Mouse (Mus musculus): ENCODE results near the gene Pfdn5. TPM values are rescaled to one million over a fixed set of nuclear protein-coding genes. Genes with fewer than 3 reads are reported as not detected.
A peak's percentile ranks its signal among the peaks of the same experiment; 100 is the strongest.
"Not testable (repeated sequence)": the region's sequence is repeated elsewhere in the genome, so short reads cannot be mapped to it uniquely, and the experiment has no call there.

Gene Pfdn5
- polyA plus RNA-seq, 1 experiment from 2014 or later: 386 TPM

DNA sequence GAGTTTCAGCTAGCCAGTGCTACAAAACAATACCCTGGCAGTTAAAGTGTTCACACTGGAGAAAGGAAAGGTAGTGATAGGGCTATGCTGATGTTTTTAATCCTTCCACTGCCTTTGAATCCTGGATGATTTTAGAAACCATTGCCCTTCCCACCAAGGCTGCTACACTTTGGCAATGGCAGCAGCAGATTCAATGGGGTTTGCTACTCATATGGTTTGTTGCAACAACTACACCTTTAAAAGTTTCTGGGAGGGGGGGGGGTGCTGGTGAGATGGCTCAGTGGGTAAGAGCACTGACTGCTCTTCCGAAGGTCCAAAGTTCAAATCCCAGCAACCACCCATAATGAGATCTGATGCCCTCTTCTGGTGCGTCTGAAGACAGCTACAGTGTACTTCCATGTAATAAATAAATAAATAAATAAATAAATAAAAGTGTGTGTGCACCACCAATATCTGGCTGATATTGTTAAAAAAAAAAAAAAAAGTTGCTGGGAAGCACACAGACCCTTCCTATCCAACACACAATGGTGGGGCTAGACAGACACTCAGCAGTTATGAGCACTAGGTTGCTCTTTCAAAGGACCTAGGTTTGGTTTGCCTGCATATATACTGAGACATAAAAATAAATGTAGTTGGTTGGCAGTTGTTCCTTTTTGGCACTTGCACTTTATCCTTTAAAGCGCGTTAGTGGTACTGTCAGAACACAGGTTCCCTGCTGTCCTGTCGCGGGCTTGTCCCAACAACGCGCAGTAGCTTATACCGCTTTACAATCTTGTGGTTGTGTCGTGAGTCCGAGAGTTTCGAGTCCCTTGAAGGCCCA is 1.1 kb upstream of the Pfdn5 start:
- Histone ChIP-seq H3K36me3 (ENCODE audit: control insufficient read depth, insufficient read depth, low read length) (peaks cover 12% of the 10 kb centered on the region), H3K4me2 (ENCODE audit: low read depth) (no peak overlapping the region), H3K27ac (ENCODE audit: low read depth, low read length) (no peak overlapping the region), H3K27me3 (ENCODE audit: control insufficient read depth, insufficient read depth, low read length) (no peaks in the 10 kb centered on the region), H3K9me3 (ENCODE audit: control insufficient read depth, low read length) (no peaks in the 10 kb centered on the region), H3K4me1 (ENCODE audit: control insufficient read depth, insufficient read depth, low read length) (peaks cover 2% of the 10 kb centered on the region; the same call in 1 of the 2 replicates), H3K9ac (ENCODE audit: low read length) (no peak overlapping the region), H3K4me3 (ENCODE audit: low read depth, low read length) (no peak overlapping the region)
- ATAC-seq (ENCODE audit: insufficient read depth, low FRiP score, low TSS enrichment): no peak
- 75% methylated on average over 12 of the region's 12 CpGs for WGBS
- DNase-seq (ENCODE audit: low spot score): no peak

DNA sequence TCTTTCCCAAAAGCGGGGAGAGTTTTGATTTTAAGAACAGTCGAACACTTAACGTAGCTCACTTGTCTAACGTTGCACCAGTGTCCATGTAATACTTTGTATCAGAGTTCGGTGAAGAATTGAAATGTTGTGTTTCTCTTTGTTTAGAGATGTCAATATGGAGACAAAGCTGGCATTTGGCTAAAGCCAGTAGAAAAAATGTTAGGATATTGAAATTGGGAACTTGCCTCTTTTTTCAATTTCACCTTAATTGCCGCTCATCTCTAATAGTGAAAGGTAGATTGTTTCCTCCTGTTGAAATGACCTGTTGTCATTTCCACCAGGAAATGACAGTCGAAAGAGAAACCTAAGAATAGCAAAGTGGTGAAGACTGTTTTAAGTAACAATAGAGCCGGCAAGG is 976 bp downstream of the Pfdn5 start:
- ATAC-seq (ENCODE audit: insufficient read depth, low FRiP score, low TSS enrichment) (no peak), DNase-seq (ENCODE audit: low spot score) (no peak)
- Histone ChIP-seq H3K27me3 (ENCODE audit: control insufficient read depth, insufficient read depth, low read length) (no peaks in the 10 kb centered on the region), H3K27ac (ENCODE audit: low read depth, low read length) (no peak overlapping the region), H3K36me3 (ENCODE audit: control insufficient read depth, insufficient read depth, low read length) (peaks cover 6% of the 10 kb centered on the region; the same call in 1 of the 2 replicates), H3K9me3 (ENCODE audit: control insufficient read depth, low read length) (no peaks in the 10 kb centered on the region), H3K4me3 (ENCODE audit: low read depth, low read length) (peak overlapping the region; percentile 82), H3K4me1 (ENCODE audit: control insufficient read depth, insufficient read depth, low read length) (peaks cover 2% of the 10 kb centered on the region), H3K9ac (ENCODE audit: low read length) (peak overlapping the region; percentile 79), H3K4me2 (ENCODE audit: low read depth) (peak overlapping the region; percentile 46)
- 74% methylated on average over 8 of the region's 8 CpGs for WGBS

DNA sequence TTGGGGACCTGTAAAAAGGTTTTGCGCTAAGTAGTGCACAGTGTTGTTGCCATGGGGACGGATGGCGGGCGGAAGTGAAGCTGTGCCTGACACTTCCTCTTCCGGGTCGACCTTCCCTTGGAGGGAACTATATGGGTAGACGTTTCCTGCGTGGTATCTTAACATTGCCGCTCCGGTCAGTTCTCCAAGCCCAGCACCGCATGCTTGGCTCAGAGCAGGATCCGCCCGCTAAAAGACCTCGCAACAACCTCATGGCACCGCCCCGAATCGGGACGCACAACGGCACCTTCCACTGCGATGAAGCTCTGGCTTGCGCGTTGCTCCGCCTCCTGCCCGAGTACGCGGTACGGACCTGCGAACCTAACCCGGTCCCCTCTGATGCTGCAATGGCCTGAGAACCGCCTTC is 5.7 kb downstream of the Pfdn5 start, which contains the start of gene Myg1:
TSS of gene Myg1 (plus strand) at position 100 of the 406 bp plus-strand sequence.
- peak within 1 kb of the TSS; percentile 78 for H3K4me3 ChIP-seq (ENCODE audit: low read depth, low read length)
- DNase-seq (ENCODE audit: low spot score) (peak; percentile 83), ATAC-seq (ENCODE audit: insufficient read depth, low FRiP score, low TSS enrichment) (peak; percentile 93)
- H3K27ac ChIP-seq (ENCODE audit: low read depth, low read length): peak within 1 kb of the TSS; percentile 54; the same call in 1 of the 2 replicates
- peak within 1 kb of the TSS; percentile 67 for H3K9ac ChIP-seq (ENCODE audit: low read length)
- H3K9me3 ChIP-seq (ENCODE audit: control insufficient read depth, low read length): no peaks in the 10 kb centered on the region
- under 1% methylated on average over 30 of the region's 30 CpGs for WGBS
- H3K4me2 ChIP-seq (ENCODE audit: low read depth): peak within 1 kb of the TSS; percentile 90
- H3K36me3 ChIP-seq (ENCODE audit: control insufficient read depth, insufficient read depth, low read length): peaks cover 16% of the 10 kb centered on the region; the same call in 1 of the 2 replicates
- no peaks in the 10 kb centered on the region for H3K27me3 ChIP-seq (ENCODE audit: control insufficient read depth, insufficient read depth, low read length)
- H3K4me1 ChIP-seq (ENCODE audit: control insufficient read depth, insufficient read depth, low read length): peaks cover 8% of the 10 kb centered on the region

DNA sequence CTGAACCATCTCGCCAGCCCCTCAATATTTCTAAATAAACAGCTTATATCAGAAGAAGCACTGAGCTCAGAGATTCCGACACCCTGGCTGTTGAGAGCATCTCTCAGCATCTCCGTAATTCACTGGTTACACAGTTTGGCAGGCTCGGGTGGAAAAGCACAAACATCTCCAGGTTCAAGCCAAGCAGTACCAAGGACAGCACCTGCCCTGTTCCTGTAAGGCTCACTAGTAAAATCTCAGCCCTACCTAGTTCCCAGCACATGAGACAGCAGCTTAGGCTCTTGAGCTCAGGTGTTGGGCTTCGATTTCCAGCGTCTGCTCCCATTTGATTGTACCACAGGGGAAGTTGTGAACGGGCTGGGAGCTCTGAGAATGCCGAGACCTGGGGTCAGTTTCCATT is 9.3 kb downstream of the Pfdn5 start:
- peaks cover 6% of the 10 kb centered on the region for H3K4me1 ChIP-seq (ENCODE audit: control insufficient read depth, insufficient read depth, low read length)
- no peaks in the 10 kb centered on the region for H3K9me3 ChIP-seq (ENCODE audit: control insufficient read depth, low read length)
- H3K27me3 ChIP-seq (ENCODE audit: control insufficient read depth, insufficient read depth, low read length): no peaks in the 10 kb centered on the region
- no peak overlapping the region for H3K27ac ChIP-seq (ENCODE audit: low read depth, low read length)
- no peak overlapping the region for H3K4me2 ChIP-seq (ENCODE audit: low read depth)
- WGBS: 89% methylated on average over 8 of the region's 8 CpGs
- ATAC-seq (ENCODE audit: insufficient read depth, low FRiP score, low TSS enrichment): no peak
- peaks cover 22% of the 10 kb centered on the region for H3K36me3 ChIP-seq (ENCODE audit: control insufficient read depth, insufficient read depth, low read length)
- no peak for DNase-seq (ENCODE audit: low spot score)
- H3K4me3 ChIP-seq (ENCODE audit: low read depth, low read length): no peak overlapping the region
- H3K9ac ChIP-seq (ENCODE audit: low read length): no peak overlapping the region

DNA sequence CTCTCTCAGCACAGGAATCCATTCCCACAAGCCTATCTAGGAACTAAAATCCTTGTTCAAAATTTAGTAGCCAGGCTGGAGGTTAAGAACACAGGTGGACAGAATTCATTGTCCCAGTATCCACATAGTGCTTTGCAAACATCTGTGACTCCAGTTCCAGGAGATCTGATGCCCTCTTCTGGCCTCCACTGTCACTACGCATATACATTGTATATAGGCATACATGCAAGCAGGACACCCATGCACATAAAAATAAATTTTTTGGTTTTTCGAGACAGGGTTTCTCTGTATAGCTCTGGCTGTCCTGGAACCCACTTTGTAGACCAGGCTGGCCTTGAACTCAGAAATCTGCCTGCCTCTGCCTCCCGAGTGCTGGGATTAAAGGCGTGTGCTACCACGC is 10.0 kb downstream of the Pfdn5 start:
- not testable (repeated sequence) for ATAC-seq (ENCODE audit: insufficient read depth, low FRiP score, low TSS enrichment); H3K4me3 ChIP-seq (ENCODE audit: low read depth, low read length); H3K4me1 ChIP-seq (ENCODE audit: control insufficient read depth, insufficient read depth, low read length); H3K27ac ChIP-seq (ENCODE audit: low read depth, low read length); H3K27me3 ChIP-seq (ENCODE audit: control insufficient read depth, insufficient read depth, low read length); H3K9me3 ChIP-seq (ENCODE audit: control insufficient read depth, low read length); DNase-seq (ENCODE audit: low spot score); H3K4me2 ChIP-seq (ENCODE audit: low read depth); H3K9ac ChIP-seq (ENCODE audit: low read length)
- H3K36me3 ChIP-seq (ENCODE audit: control insufficient read depth, insufficient read depth, low read length): peaks cover 22% of the 10 kb centered on the region
- 97% methylated on average over 5 of the region's 5 CpGs for WGBS

DNA sequence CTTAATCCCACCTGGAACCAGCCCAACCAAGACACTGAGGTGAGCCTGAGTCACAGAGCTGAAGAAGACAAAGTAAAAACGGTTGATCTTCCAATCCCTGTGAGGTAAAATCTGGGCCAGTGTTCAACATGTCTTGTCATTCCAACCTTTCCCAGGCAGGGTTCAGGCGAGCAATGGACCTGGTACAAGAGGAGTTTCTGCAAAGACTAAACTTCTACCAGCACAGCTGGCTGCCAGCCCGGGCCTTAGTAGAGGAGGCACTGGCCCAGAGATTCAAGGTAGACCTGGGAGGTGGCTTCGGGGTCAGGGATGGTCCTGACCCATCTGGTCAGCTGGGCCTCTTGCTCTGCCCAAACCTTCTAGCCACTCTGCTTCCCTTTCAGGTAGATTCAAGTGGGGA is 11.0 kb downstream of the Pfdn5 start:
- Histone ChIP-seq H3K27me3 (ENCODE audit: control insufficient read depth, insufficient read depth, low read length) (no peaks in the 10 kb centered on the region), H3K9ac (ENCODE audit: low read length) (no peak overlapping the region), H3K4me3 (ENCODE audit: low read depth, low read length) (no peak overlapping the region), H3K4me1 (ENCODE audit: control insufficient read depth, insufficient read depth, low read length) (peaks cover 5% of the 10 kb centered on the region), H3K9me3 (ENCODE audit: control insufficient read depth, low read length) (no peaks in the 10 kb centered on the region), H3K27ac (ENCODE audit: low read depth, low read length) (no peak overlapping the region), H3K36me3 (ENCODE audit: control insufficient read depth, insufficient read depth, low read length) (peaks cover 22% of the 10 kb centered on the region), H3K4me2 (ENCODE audit: low read depth) (no peak overlapping the region)
- ATAC-seq (ENCODE audit: insufficient read depth, low FRiP score, low TSS enrichment) (no peak), DNase-seq (ENCODE audit: low spot score) (no peak)
- 88% methylated on average over 4 of the region's 4 CpGs for WGBS

DNA sequence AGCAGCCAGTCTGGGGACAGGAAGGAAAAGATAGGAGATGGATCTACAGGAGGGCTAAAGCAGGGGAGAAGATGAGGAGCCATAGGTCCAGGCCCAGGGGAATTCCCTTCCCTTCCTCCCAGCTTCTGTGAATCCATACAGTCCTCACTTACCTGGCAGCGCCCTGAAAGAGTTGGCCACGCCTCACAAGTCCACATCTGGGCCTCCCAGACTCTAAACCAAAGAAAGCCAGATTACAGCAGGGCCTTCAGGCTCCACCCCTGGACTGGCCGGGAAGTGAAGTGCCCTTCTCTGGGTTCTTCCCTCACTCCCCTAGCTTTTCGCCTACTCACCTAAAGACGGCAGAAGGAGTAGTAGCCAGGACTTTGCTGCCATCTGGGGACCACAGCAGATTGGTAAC is 13.7 kb downstream of the Pfdn5 start:
- no peak for ATAC-seq (ENCODE audit: insufficient read depth, low FRiP score, low TSS enrichment)
- WGBS: 71% methylated on average over 5 of the region's 5 CpGs

DNA sequence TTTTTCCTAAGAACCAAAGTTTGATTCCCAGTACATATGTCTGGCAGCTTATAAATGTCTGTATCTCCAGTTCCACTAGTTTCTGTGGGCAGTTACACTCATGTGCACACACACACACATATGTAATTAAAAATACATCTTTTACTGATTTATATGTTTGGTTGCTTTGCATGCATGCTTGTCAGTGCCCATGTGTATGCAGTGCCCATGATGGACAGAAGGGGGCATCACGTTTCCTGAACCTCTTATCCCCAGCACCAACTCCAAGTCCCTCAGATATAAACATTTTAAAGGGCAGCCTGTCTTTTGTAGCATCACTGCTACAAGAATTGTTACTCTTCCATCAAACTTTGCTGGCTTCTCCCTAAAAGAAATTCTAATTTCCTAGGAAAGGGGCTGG is 15.7 kb downstream of the Pfdn5 start:
- ATAC-seq (ENCODE audit: insufficient read depth, low FRiP score, low TSS enrichment): no peak
- Histone ChIP-seq H3K4me2 (ENCODE audit: low read depth) (no peak overlapping the region), H3K36me3 (ENCODE audit: control insufficient read depth, insufficient read depth, low read length) (peaks cover 16% of the 10 kb centered on the region), H3K27ac (ENCODE audit: low read depth, low read length) (no peak overlapping the region), H3K9ac (ENCODE audit: low read length) (no peak overlapping the region), H3K4me1 (ENCODE audit: control insufficient read depth, insufficient read depth, low read length) (no peaks in the 10 kb centered on the region), H3K9me3 (ENCODE audit: control insufficient read depth, low read length) (no peaks in the 10 kb centered on the region), H3K27me3 (ENCODE audit: control insufficient read depth, insufficient read depth, low read length) (no peaks in the 10 kb centered on the region), H3K4me3 (ENCODE audit: low read depth, low read length) (no peak overlapping the region)
- peak; percentile 58 for DNase-seq (ENCODE audit: low spot score)
- WGBS: 2% methylated on average over 1 of the region's 1 CpGs

More for the DNA sequence above, 13.7 kb downstream of the Pfdn5 start:
- no peak overlapping the region for H3K9ac ChIP-seq (ENCODE audit: low read length)
- no peak for DNase-seq (ENCODE audit: low spot score)
- H3K4me3 ChIP-seq (ENCODE audit: low read depth, low read length): no peak overlapping the region
- no peak overlapping the region for H3K27ac ChIP-seq (ENCODE audit: low read depth, low read length)
- no peaks in the 10 kb centered on the region for H3K27me3 ChIP-seq (ENCODE audit: control insufficient read depth, insufficient read depth, low read length)
- H3K36me3 ChIP-seq (ENCODE audit: control insufficient read depth, insufficient read depth, low read length): peaks cover 18% of the 10 kb centered on the region
- no peaks in the 10 kb centered on the region for H3K9me3 ChIP-seq (ENCODE audit: control insufficient read depth, low read length)
- H3K4me1 ChIP-seq (ENCODE audit: control insufficient read depth, insufficient read depth, low read length): no peaks in the 10 kb centered on the region
- H3K4me2 ChIP-seq (ENCODE audit: low read depth): no peak overlapping the region

DNA sequence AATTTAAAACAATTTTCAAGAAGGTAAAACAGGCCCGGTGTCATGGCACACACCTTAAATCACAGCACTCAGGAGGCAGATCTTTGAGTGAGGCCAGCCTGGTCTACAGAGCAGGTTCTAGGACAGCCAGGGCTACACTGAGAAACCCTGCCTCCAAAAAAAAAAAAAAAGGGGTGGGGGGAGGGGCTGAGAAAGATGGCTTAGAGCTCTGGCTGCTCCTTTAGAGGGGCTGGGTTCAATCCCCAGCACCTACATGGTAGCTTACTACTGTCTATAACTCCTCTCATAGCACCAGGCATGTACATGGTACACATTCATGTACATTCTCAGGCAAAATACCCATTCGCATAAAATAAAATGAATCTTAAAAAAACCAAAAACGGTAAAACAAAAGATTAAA is 18.6 kb downstream of the Pfdn5 start:
- Histone ChIP-seq H3K4me1 (ENCODE audit: control insufficient read depth, insufficient read depth, low read length) (no peaks in the 10 kb centered on the region), H3K9ac (ENCODE audit: low read length) (no peak overlapping the region), H3K27ac (ENCODE audit: low read depth, low read length) (no peak overlapping the region), H3K4me3 (ENCODE audit: low read depth, low read length) (no peak overlapping the region), H3K27me3 (ENCODE audit: control insufficient read depth, insufficient read depth, low read length) (no peaks in the 10 kb centered on the region), H3K9me3 (ENCODE audit: control insufficient read depth, low read length) (no peaks in the 10 kb centered on the region), H3K4me2 (ENCODE audit: low read depth) (no peak overlapping the region), H3K36me3 (ENCODE audit: control insufficient read depth, insufficient read depth, low read length) (peaks cover 4% of the 10 kb centered on the region; the same call in 1 of the 2 replicates)
- ATAC-seq (ENCODE audit: insufficient read depth, low FRiP score, low TSS enrichment) (no peak), DNase-seq (ENCODE audit: low spot score) (no peak)
- 94% methylated on average over 3 of the region's 3 CpGs for WGBS
